Mouse (Mus musculus): Measurements from ENCODE around the gene Adcy1. TPM values are rescaled to one million over a fixed set of nuclear protein-coding genes. Genes with fewer than 3 reads are reported as not detected.

Gene Adcy1
- polyA plus RNA-seq, 1 experiment from 2014 or later = 0.40 TPM

- Histone ChIP-seq H3K27me3 (replicated peaks; ENCODE audit: control insufficient read depth, insufficient read depth, low read length) (no peaks in the 10 kb centered on the region), H3K36me3 (ENCODE audit: control insufficient read depth, insufficient read depth) (no peaks in the 10 kb centered on the region), H3K4me2 (replicated peaks; ENCODE audit: low read depth) (no peak overlapping the region), H3K4me3 (ENCODE audit: low read depth, low read length) (no peak overlapping the region), H3K27ac (ENCODE audit: low read depth, low read length) (no peak overlapping the region), H3K9me3 (ENCODE audit: control insufficient read depth) (no peaks in the 10 kb centered on the region), H3K9ac (ENCODE audit: low read depth, low read length) (no peak overlapping the region), H3K4me1 (replicated peaks; ENCODE audit: control insufficient read depth, insufficient read depth, low read length) (no peaks in the 10 kb centered on the region)
- 68% methylated on average over 6 of the region's 6 CpGs for WGBS
- ATAC-seq = no peak
- TF ChIP-seq CTCF (IDR thresholded peaks at IDR 0.05; ENCODE audit: low read depth) = no peak
These were observed 22.5 kb upstream of the Adcy1 start for GRCm38 (mm10) chr11:7040801-7041200.

GRCm38 (mm10) chr11:7047176-7047575, 16.1 kb upstream of the Adcy1 start:
- Histone ChIP-seq H3K4me2 (replicated peaks; ENCODE audit: low read depth) (no peak overlapping the region), H3K27ac (ENCODE audit: low read depth, low read length) (no peak overlapping the region), H3K4me3 (ENCODE audit: low read depth, low read length) (no peak overlapping the region), H3K9ac (ENCODE audit: low read depth, low read length) (no peak overlapping the region), H3K4me1 (replicated peaks; ENCODE audit: control insufficient read depth, insufficient read depth, low read length) (no peaks in the 10 kb centered on the region), H3K27me3 (replicated peaks; ENCODE audit: control insufficient read depth, insufficient read depth, low read length) (no peaks in the 10 kb centered on the region), H3K9me3 (ENCODE audit: control insufficient read depth) (no peaks in the 10 kb centered on the region), H3K36me3 (ENCODE audit: control insufficient read depth, insufficient read depth) (no peaks in the 10 kb centered on the region)
- WGBS = 82% methylated on average over 2 of the region's 2 CpGs
- TF ChIP-seq CTCF (IDR thresholded peaks at IDR 0.05; ENCODE audit: low read depth) = no peak
- ATAC-seq = no peak

- H3K9me3 ChIP-seq (ENCODE audit: control insufficient read depth) = no peaks in the 10 kb centered on the region
- no peak for TF ChIP-seq CTCF (IDR thresholded peaks at IDR 0.05; ENCODE audit: low read depth)
- H3K4me1 ChIP-seq (replicated peaks; ENCODE audit: control insufficient read depth, insufficient read depth, low read length) = no peaks in the 10 kb centered on the region
- no peak overlapping the region for H3K4me2 ChIP-seq (replicated peaks; ENCODE audit: low read depth)
- no peak overlapping the region for H3K9ac ChIP-seq (ENCODE audit: low read depth, low read length)
- no peaks in the 10 kb centered on the region for H3K36me3 ChIP-seq (ENCODE audit: control insufficient read depth, insufficient read depth)
- H3K4me3 ChIP-seq (ENCODE audit: low read depth, low read length) = no peak overlapping the region
- no peak overlapping the region for H3K27ac ChIP-seq (ENCODE audit: low read depth, low read length)
- ATAC-seq = no peak
- H3K27me3 ChIP-seq (replicated peaks; ENCODE audit: control insufficient read depth, insufficient read depth, low read length) = no peaks in the 10 kb centered on the region
These were observed 15.7 kb upstream of the Adcy1 start for GRCm38 (mm10) chr11:7047584-7047983.

- no peak for ATAC-seq
- WGBS = 92% methylated on average over 4 of the region's 4 CpGs
These were observed 9.6 kb upstream of the Adcy1 start for GRCm38 (mm10) chr11:7053710-7054109.

GRCm38 (mm10) chr11:7054662-7055265, 8.5 kb upstream of the Adcy1 start:
- ATAC-seq = no peak
- TF ChIP-seq CTCF (IDR thresholded peaks at IDR 0.05; ENCODE audit: low read depth) = no peak
- no peak overlapping the region for H3K4me2 ChIP-seq (replicated peaks; ENCODE audit: low read depth)
- no peaks in the 10 kb centered on the region for H3K9me3 ChIP-seq (ENCODE audit: control insufficient read depth)
- no peaks in the 10 kb centered on the region for H3K4me1 ChIP-seq (replicated peaks; ENCODE audit: control insufficient read depth, insufficient read depth, low read length)
- H3K9ac ChIP-seq (ENCODE audit: low read depth, low read length) = no peak overlapping the region
- no peak overlapping the region for H3K4me3 ChIP-seq (ENCODE audit: low read depth, low read length)
- H3K27me3 ChIP-seq (replicated peaks; ENCODE audit: control insufficient read depth, insufficient read depth, low read length) = no peaks in the 10 kb centered on the region
- H3K36me3 ChIP-seq (ENCODE audit: control insufficient read depth, insufficient read depth) = no peaks in the 10 kb centered on the region
- WGBS = 78% methylated on average over 6 of the region's 6 CpGs
- no peak overlapping the region for H3K27ac ChIP-seq (ENCODE audit: low read depth, low read length)

More at GRCm38 (mm10) chr11:7053710-7054109, 9.6 kb upstream of the Adcy1 start:
- no peaks in the 10 kb centered on the region for H3K9me3 ChIP-seq (ENCODE audit: control insufficient read depth)
- H3K4me1 ChIP-seq (replicated peaks; ENCODE audit: control insufficient read depth, insufficient read depth, low read length) = no peaks in the 10 kb centered on the region
- no peak for TF ChIP-seq CTCF (IDR thresholded peaks at IDR 0.05; ENCODE audit: low read depth)
- H3K27me3 ChIP-seq (replicated peaks; ENCODE audit: control insufficient read depth, insufficient read depth, low read length) = no peaks in the 10 kb centered on the region
- H3K27ac ChIP-seq (ENCODE audit: low read depth, low read length) = no peak overlapping the region
- no peak overlapping the region for H3K4me2 ChIP-seq (replicated peaks; ENCODE audit: low read depth)
- no peak overlapping the region for H3K4me3 ChIP-seq (ENCODE audit: low read depth, low read length)
- H3K9ac ChIP-seq (ENCODE audit: low read depth, low read length) = no peak overlapping the region
- no peaks in the 10 kb centered on the region for H3K36me3 ChIP-seq (ENCODE audit: control insufficient read depth, insufficient read depth)

GRCm38 (mm10) chr11:7055455-7056017, 7.8 kb upstream of the Adcy1 start:
- H3K9ac ChIP-seq (ENCODE audit: low read depth, low read length) = no peak overlapping the region
- no peaks in the 10 kb centered on the region for H3K27me3 ChIP-seq (replicated peaks; ENCODE audit: control insufficient read depth, insufficient read depth, low read length)
- ATAC-seq = no peak
- H3K4me3 ChIP-seq (ENCODE audit: low read depth, low read length) = no peak overlapping the region
- H3K9me3 ChIP-seq (ENCODE audit: control insufficient read depth) = no peaks in the 10 kb centered on the region
- H3K4me2 ChIP-seq (replicated peaks; ENCODE audit: low read depth) = 0 out of 2 replicates have a peak overlapping the region, but pooled peaks have one; percentile 10
- 24% methylated on average over 14 of the region's 14 CpGs for WGBS
- no peak overlapping the region for H3K27ac ChIP-seq (ENCODE audit: low read depth, low read length)
- no peaks in the 10 kb centered on the region for H3K36me3 ChIP-seq (ENCODE audit: control insufficient read depth, insufficient read depth)
- no peaks in the 10 kb centered on the region for H3K4me1 ChIP-seq (replicated peaks; ENCODE audit: control insufficient read depth, insufficient read depth, low read length)
- no peak for TF ChIP-seq CTCF (IDR thresholded peaks at IDR 0.05; ENCODE audit: low read depth)
